Mouse (Mus musculus): ENCODE measurements around the gene Mrgprb8.

Mrgprb8 gene

GRCm38 (mm10) chr7:48388226-48388625 is at the start of gene Mrgprb8:
Gene Mrgprb8 (plus strand): TSS chr7:48388526.
- TF ChIP-seq GATA4 (IDR thresholded peaks at IDR 0.05; ENCODE audit: insufficient replicate concordance, low read length), result no peak

- TF ChIP-seq GATA4 (IDR thresholded peaks at IDR 0.05; ENCODE audit: insufficient replicate concordance, low read length), result no peak
Measured at GRCm38 (mm10) chr7:48436581-48436980, 48.3 kb downstream of the Mrgprb8 start.
